Mouse (Mus musculus): ENCODE measurements around the gene Fgfr2. TPM values are rescaled to one million over a fixed set of nuclear protein-coding genes. Genes with fewer than 3 reads are reported as not detected.
A peak's percentile ranks its signal among the peaks of the same experiment; 100 is the strongest.

Fgfr2 gene
- total RNA-seq, 2 experiments from 2014 or later = 44.0 to 52.8 TPM

- no peak for DNase-seq (ENCODE audit: low spot score in 2 of 2)
These were observed 280.7 kb downstream of the Fgfr2 start for GRCm38 (mm10) chr7:132842455-132842854.

- no peak for DNase-seq (ENCODE audit: low spot score in 2 of 2)
These were observed 281.9 kb downstream of the Fgfr2 start for GRCm38 (mm10) chr7:132841287-132841686.

GRCm38 (mm10) chr7:132830955-132831354, 292.2 kb downstream of the Fgfr2 start:
- DNase-seq (ENCODE audit: low spot score in 2 of 2) = no peak

GRCm38 (mm10) chr7:132824346-132825022, 298.7 kb downstream of the Fgfr2 start:
- no peak for DNase-seq (ENCODE audit: low spot score in 2 of 2)

GRCm38 (mm10) chr7:132823832-132824231, 299.3 kb downstream of the Fgfr2 start:
- no peak for DNase-seq (ENCODE audit: low spot score in 2 of 2)

- DNase-seq (ENCODE audit: low spot score in 2 of 2) = no peak
These were observed 302.5 kb downstream of the Fgfr2 start for GRCm38 (mm10) chr7:132820692-132821091.

GRCm38 (mm10) chr7:132817056-132817455, 306.1 kb downstream of the Fgfr2 start:
- no peak for DNase-seq (ENCODE audit: low spot score in 2 of 2)

GRCm38 (mm10) chr7:132816528-132816927, 306.6 kb downstream of the Fgfr2 start:
- DNase-seq (ENCODE audit: low spot score in 2 of 2) = no peak

- no peak for DNase-seq (ENCODE audit: low spot score in 2 of 2)
These were observed 308.1 kb downstream of the Fgfr2 start for GRCm38 (mm10) chr7:132815081-132815480.

GRCm38 (mm10) chr7:132814089-132814450, 309.1 kb downstream of the Fgfr2 start:
- DNase-seq (ENCODE audit: low spot score in 2 of 2) = no peak

- DNase-seq (ENCODE audit: low spot score in 2 of 2) = peak; percentile 67 to 78
These were observed 309.6 kb downstream of the Fgfr2 start, which contains the start of gene Fam53b for GRCm38 (mm10) chr7:132813416-132814088. TSS of gene Fam53b (minus strand) at chr7:132813886.

GRCm38 (mm10) chr7:132812619-132813415, 310.3 kb downstream of the Fgfr2 start:
- peak in 1 of 2 experiments; percentile 49 for DNase-seq (ENCODE audit: low spot score in 2 of 2)

- DNase-seq (ENCODE audit: low spot score in 2 of 2) = peak in 1 of 2 experiments; percentile 64
These were observed 311.2 kb downstream of the Fgfr2 start for GRCm38 (mm10) chr7:132811716-132812618.

GRCm38 (mm10) chr7:132810879-132811278, 312.3 kb downstream of the Fgfr2 start:
- peak; percentile 93 to 98 for DNase-seq (ENCODE audit: low spot score in 2 of 2)

- peak; percentile 61 to 72 for DNase-seq (ENCODE audit: low spot score in 2 of 2)
These were observed 312.8 kb downstream of the Fgfr2 start for GRCm38 (mm10) chr7:132810368-132810767.

- no peak for DNase-seq (ENCODE audit: low spot score in 2 of 2)
These were observed 313.4 kb downstream of the Fgfr2 start for GRCm38 (mm10) chr7:132809721-132810120.

- DNase-seq (ENCODE audit: low spot score in 2 of 2) = no peak
These were observed 314.1 kb downstream of the Fgfr2 start for GRCm38 (mm10) chr7:132808841-132809682.

- no peak for DNase-seq (ENCODE audit: low spot score in 2 of 2)
These were observed 314.9 kb downstream of the Fgfr2 start for GRCm38 (mm10) chr7:132808051-132808796.

Data from left cerebral cortex, adult 18-20 months (tissue).